ENCODE assay signal across 22 mouse cellular contexts in genomic region chr10:56422518-56422917, GRCm38 (mm10). TPM values are rescaled to one million over a fixed set of nuclear protein-coding genes. Genes with fewer than 3 reads are reported as not detected.
DNase-seq lines count a peak whose midpoint lies in the region; ATAC-seq and TF ChIP-seq lines count a peak whose summit lies in the region.
"Had no signal": no experiment of that assay in that cellular context is flagged by ENCODE, and none has a peak within 500 bp of the region (broad histone marks: within the 10 kb centered on the region; RNA-seq: fewer than 3 reads in every experiment).

No protein-coding gene starts in this region.

- H3K4me3 ChIP-seq in kidney, embryonic 15.5 days (replicated peaks) = no peak overlapping the region
- no peak overlapping the region for H3K4me3 ChIP-seq in gastrocnemius, adult 2 months

- H3K27me3 ChIP-seq in kidney, embryonic 15.5 days = no peaks in the 10 kb centered on the region
- H3K27me3 ChIP-seq: CH12.LX, Patski had no signal

- DNase-seq in layer of hippocampus, postnatal 10 days (ENCODE audit: low spot score in 2 of 2) = no peak
- DNase-seq in gastrocnemius, adult 2 months = no peak
- DNase-seq: adrenal gland, adult 2 months; adrenal gland, adult 8-10 months; adrenal gland, postnatal 10 days; adrenal gland, postnatal 14 days; adrenal gland, postnatal 25 days; adrenal gland, postnatal 36 days; B cell, adult 2 months; cerebellum, adult 11 months; cerebellum, adult 11-12 months; cerebellum, adult 18-20 months had no signal

- H3K4me2 ChIP-seq in kidney, embryonic 15.5 days = no peak overlapping the region

- 83% methylated on average over 4 of the region's 4 CpGs for WGBS in kidney, embryonic 15.5 days

- H3K36me3 ChIP-seq in kidney, embryonic 15.5 days = no peaks in the 10 kb centered on the region
- H3K36me3 ChIP-seq: G1E had no signal

- ATAC-seq in common myeloid progenitor, adult 5-6 weeks (replicated peaks; ENCODE audit: low read depth, poor library complexity, severe bottlenecking) = peak; percentile 42; the same call in 1 of the 2 replicates
- peak; percentile 73 for ATAC-seq in megakaryocyte progenitor cell, adult 5-6 weeks (replicated peaks; ENCODE audit: poor library complexity)
- peak; percentile 80 for ATAC-seq in megakaryocyte-erythroid progenitor cell, adult 5-6 weeks (replicated peaks; ENCODE audit: low FRiP score, low TSS enrichment, poor library complexity, severe bottlenecking)
- ATAC-seq in kidney, embryonic 15.5 days (replicated peaks; ENCODE audit: low FRiP score) = no peak
- ATAC-seq: activated CD4-positive, CD25-positive, alpha-beta regulatory T cell, adult 4 months; CD4-positive, CD25-positive, alpha-beta regulatory T cell, adult 4 months; Patski had no signal

- no peak overlapping the region for H3K27ac ChIP-seq in kidney, embryonic 15.5 days
- H3K27ac ChIP-seq in gastrocnemius, adult 2 months = no peak overlapping the region

- intact Hi-C loops in gastrocnemius, adult 2 months (cut with DNase I) = no loop called here

- TF ChIP-seq CTCF in gastrocnemius, adult 2 months (IDR thresholded peaks at IDR 0.05) = no peak

- H3K9ac ChIP-seq in kidney, embryonic 15.5 days = no peak overlapping the region

- no peaks in the 10 kb centered on the region for H3K9me3 ChIP-seq in kidney, embryonic 15.5 days (replicated peaks)
- H3K9me3 ChIP-seq: G1E had no signal

- 0 out of 2 replicates have a peak, but pooled peaks cover 4% of the 10 kb centered on the region for H3K4me1 ChIP-seq in kidney, embryonic 15.5 days

RNA-seq across cellular contexts. Expression of gene Gja1, which starts 45.4 kb away (rescaled TPM):
- 14.8 and 16.1 TPM in 2 replicates for total RNA-seq in common myeloid progenitor, adult 5-6 weeks (2017)
- 4.8 and 5.4 TPM in 2 replicates for total RNA-seq in megakaryocyte progenitor cell, adult 5-6 weeks (2015)
- 3.2 and 8.7 TPM in 2 replicates for total RNA-seq in megakaryocyte progenitor cell, adult 5-6 weeks (2017)
- 18.5 and 19.3 TPM in 2 replicates for total RNA-seq in megakaryocyte-erythroid progenitor cell, adult 5-6 weeks (2014; fragmentation: Nextera tagmentation)
- 35.0 and 35.8 TPM in 2 replicates for total RNA-seq in megakaryocyte-erythroid progenitor cell, adult 5-6 weeks (2017)
- polyA plus RNA-seq in kidney, embryonic 15.5 days (2015; fragmentation: Nextera tagmentation; extraction: Ambion mirVana) = 141 and 151 TPM in 2 replicates
- 100 to 1,000 TPM; 225 to 281 TPM for total RNA-seq in layer of hippocampus, postnatal 10 days (2021)
- 1 to 10 TPM; 7.4 to 9.0 TPM for total RNA-seq in gastrocnemius, adult 2 months (2021)
- total RNA-seq: MEL had no signal
- polyA plus RNA-seq: G1E had no signal

Comparison
In these comparisons a context has a peak if more than half of its experiments do, and no peak if none do; other contexts are left out.
1. RNA of gene Gja1, which starts 45.4 kb away (total RNA-seq): 225 to 281 TPM in layer of hippocampus, postnatal 10 days; 18.5 to 35.8 TPM in megakaryocyte-erythroid progenitor cell, adult 5-6 weeks, 14.8 to 16.1 TPM in common myeloid progenitor, adult 5-6 weeks, 7.4 to 9.0 TPM in gastrocnemius, adult 2 months and 3.2 to 8.7 TPM in megakaryocyte progenitor cell, adult 5-6 weeks; every median in the first group is over 4 times any median in the second.